Mouse (Mus musculus) olfactory bulb, adult 2 months (tissue): ENCODE data around the gene Xlr3a. TPM values are rescaled to one million over a fixed set of nuclear protein-coding genes. Genes with fewer than 3 reads are reported as not detected.
A peak's percentile ranks its signal among the peaks of the same experiment; 100 is the strongest.
"Not testable (repeated sequence)": the region's sequence is repeated elsewhere in the genome, so short reads cannot be mapped to it uniquely, and the experiment has no call there.

ENCODE experiments used
- H3K27ac ChIP-seq: fragments of 200-500 bp; 2 replicates; pipeline ENCODE4 v1.5.1; 2012; ENCODE audit warnings: low read depth, low read length; ENCODE audit not compliant: insufficient read depth
- H3K4me1 ChIP-seq: fragments of 200-500 bp; 2 replicates; pipeline ENCODE4 v1.6.1; 2012; ENCODE audit warnings: low read length; ENCODE audit not compliant: control insufficient read depth, insufficient read depth
- H3K4me3 ChIP-seq: fragments of 200-500 bp; 2 replicates; pipeline ENCODE4 v1.5.1; 2012; ENCODE audit warnings: mild to moderate bottlenecking, low read depth, low read length, moderate library complexity; ENCODE audit not compliant: insufficient read depth
- CTCF ChIP-seq: fragments of 200-500 bp; IDR thresholded peaks from 2 replicates; pipeline ENCODE4 v1.5.1; 2012; ENCODE audit warnings: low read depth, mild to moderate bottlenecking, low read length, moderate library complexity; ENCODE audit not compliant: insufficient read depth
- POLR2A ChIP-seq: fragments of 200-500 bp; IDR thresholded peaks from 2 replicates; pipeline ENCODE4 v1.6.1; 2012; ENCODE audit warnings: mild to moderate bottlenecking, low read depth, low read length, moderate library complexity; ENCODE audit not compliant: insufficient read depth
- WGBS: fragments of 180-500 bp; shearing (Covaris S2); methylation state at CpG from one replicate; pipeline ENCODE4 v1.1.7; 2018; 5-methylcytosine and 5-hydroxymethylcytosine counted together
- polyA plus RNA-seq: library from polyadenylated mRNA; stranded (reverse); fragments of >200 nt; gene quantifications from 2 replicates; pipeline ENCODE4 v1.2.4, GENCODE M21; 2012; ENCODE audit warnings: low replicate concordance; ENCODE audit not compliant: missing spikeins, insufficient read depth, insufficient read length

The Xlr3a gene
- not detected in 2 replicates for polyA plus RNA-seq

DNA sequence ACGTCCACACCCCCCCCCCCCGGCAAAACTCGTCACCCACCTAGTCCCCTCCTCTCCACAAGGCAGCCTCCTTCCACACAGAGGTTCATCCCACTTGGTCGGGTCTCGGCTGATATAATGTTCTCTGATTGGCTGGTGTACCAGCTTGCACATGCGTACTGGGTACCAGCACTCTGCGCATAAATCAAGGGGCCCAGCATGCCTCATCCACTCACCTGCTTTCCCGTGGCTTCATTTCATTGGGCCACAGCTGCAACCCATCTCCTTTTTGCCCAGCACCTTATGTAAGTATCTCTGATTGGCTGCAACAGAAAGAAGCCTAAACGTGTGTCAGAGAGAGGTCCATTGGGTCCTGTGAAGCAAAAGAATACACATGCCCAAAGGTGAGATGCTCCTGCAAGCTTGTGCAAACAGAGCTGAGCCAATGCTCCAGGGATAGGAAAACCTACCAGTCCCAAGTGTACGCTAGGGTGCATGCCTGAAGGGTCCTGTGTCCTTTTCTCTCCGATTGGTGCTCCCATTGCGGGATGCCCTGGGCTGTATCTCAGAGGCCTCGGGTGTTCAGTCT, at the start of gene Xlr3a:
Gene Xlr3a (minus strand): TSS at position 155 of the 568 bp plus-strand sequence.
- not testable (repeated sequence) for H3K27ac ChIP-seq, H3K4me3 ChIP-seq, H3K4me1 ChIP-seq
- WGBS = 76% methylated on average over 13 of the region's 13 CpGs

DNA sequence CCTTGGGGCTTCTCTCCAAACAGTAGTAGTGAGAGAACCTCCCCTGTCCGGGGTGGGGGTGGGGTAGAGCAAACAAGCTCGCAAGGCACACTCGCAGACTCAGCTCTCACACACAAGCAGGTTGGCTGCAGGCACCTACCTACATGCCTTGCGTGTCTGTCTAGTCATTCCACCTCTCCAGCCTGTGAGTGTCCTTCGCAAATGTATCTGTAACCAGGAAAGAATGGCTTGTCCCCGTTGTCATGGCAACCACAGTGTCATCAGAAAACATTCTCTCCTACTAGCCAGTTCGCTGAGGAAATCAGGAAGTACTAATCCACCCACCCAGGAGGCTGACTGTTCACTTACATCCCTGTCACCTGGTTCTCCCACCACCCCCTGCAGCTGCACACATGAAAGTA, 46.3 kb upstream of the Xlr3a start:
- H3K4me1 ChIP-seq, H3K27ac ChIP-seq, H3K4me3 ChIP-seq: not testable (repeated sequence)
- no CpG with 5 or more reads among the region's 7 CpGs for WGBS

DNA sequence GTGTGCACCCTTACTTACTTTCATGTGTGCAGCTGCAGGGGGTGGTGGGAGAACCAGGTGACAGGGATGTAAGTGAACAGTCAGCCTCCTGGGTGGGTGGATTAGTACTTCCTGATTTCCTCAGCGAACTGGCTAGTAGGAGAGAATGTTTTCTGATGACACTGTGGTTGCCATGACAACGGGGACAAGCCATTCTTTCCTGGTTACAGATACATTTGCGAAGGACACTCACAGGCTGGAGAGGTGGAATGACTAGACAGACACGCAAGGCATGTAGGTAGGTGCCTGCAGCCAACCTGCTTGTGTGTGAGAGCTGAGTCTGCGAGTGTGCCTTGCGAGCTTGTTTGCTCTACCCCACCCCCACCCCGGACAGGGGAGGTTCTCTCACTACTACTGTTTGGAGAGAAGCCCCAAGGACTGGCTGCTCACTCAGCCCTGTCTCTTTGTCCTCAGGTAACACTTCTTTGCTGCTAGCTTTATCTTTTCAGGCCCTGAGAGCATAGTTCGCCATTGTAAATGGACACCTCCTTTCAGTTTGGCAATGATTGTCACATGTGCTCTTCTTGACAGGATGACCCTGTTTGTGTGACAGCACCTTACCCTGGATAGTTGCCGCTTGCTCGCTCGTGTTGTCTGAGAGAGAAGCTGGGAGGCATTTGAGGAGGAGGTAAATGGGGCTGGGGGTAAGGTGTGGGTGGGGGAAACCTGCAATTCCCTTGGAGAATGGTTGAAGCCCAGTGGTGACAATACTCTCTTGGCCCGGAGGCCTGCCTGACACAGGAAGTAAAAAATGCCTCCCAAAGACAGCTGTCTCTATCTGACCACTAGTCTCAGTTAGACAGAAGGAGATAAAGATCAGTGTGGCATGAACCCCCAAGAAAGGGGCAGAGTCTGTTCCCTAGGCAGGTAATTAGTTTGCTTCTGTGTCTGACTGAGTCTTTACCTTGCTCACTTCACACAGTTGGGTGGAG, 26.2 kb upstream of the Xlr3a start:
- no CpG with 5 or more reads among the region's 12 CpGs for WGBS
- H3K4me3 ChIP-seq, H3K27ac ChIP-seq, H3K4me1 ChIP-seq: not testable (repeated sequence)

DNA sequence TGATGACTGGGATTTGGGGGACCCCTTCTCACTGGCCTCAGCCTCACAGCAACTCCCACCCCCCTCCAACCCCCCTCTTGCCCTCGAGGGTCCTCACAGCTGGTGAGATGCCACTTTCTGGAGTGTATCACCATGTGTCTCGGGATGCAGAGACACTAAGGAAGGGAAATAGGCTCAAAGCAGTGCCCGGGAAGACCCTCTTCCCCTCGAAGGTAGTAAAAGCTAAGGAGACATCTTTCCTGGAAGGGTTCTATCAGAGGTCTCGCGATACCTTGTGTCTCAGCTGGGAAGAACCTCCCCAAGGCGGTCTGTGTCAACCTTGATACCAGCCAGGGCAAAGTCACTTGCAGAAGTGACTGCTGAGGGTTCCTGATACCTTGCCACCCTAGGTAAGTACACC, 19.9 kb upstream of the Xlr3a start, which contains the start of gene Gm14685:
Gene Gm14685 (plus strand): TSS at position 301 of the 400 bp plus-strand sequence.
- not testable (repeated sequence) for H3K4me3 ChIP-seq, H3K27ac ChIP-seq
- no CpG with 5 or more reads among the region's 7 CpGs for WGBS

DNA sequence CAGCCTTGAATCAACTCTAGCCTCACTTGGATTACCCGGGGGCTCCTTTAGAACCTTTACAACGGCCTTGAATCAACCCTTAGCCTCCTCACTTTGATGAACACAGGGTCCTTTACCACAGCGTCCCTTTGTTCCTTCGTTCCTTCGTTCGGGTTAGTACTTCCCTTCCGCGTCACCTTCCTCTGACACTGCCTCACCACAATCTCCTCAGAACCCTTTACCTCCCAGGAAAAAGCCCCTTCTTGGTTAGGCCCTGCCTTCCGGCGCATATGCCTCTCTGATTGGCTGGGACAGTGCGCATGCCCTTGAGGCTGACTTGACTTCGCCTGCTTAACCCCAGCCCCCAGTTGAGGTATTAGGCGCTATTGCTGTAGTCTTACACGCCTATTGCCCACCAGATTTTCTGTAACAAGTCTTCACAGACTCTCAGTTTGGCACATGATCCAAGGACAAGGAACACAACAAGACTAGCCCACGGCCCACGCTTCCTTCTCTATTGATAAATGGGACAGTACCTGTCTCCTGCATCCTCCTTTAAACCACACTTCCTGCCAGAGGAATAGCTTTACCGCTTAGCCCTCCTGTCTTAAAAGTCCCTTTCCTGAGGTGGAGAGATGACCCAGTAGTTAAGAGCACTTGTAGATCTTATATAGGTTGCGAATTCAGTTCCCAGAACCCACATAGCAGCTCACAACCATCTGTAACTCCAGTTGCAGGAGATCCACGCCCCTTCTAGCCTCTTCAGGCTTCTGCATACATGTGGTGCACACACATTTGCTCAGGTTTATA, 14.4 kb downstream of the Xlr3a start, which contains the start of gene Xlr4a:
Gene Xlr4a (minus strand): TSS at position 212 of the 789 bp plus-strand sequence.
- H3K4me3 ChIP-seq, H3K27ac ChIP-seq, H3K4me1 ChIP-seq: not testable (repeated sequence)
- 83% methylated on average over 19 of the region's 19 CpGs for WGBS

More for the DNA sequence above, 19.9 kb upstream of the Xlr3a start, which contains the start of gene Gm14685:
- H3K4me1 ChIP-seq = not testable (repeated sequence)

DNA sequence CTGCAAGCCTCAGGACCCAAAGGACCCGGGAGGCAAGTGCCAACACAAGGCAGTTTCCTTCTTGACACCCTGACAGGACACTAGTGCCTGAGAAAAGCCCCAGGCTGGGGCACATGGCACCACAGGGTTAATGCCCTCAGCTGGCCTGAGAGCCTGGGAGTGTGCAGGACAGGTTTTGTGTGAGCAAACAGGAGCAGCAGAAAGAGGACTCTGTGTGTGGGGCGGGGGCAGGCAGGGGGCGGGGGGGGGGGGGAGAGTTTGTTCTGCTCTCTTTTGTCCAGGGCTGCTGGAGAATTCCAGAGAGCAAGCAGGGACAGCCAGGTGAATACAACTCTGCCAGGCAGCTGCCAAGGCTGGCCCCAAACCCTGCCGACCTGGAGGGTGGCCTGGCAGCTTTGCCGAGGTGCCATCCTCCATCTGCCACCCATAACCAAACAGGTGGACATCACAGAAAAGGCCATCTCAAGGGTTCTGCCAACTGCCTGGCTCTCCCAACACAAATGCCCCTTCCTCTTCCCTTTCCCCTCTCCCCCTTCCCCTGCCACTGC, 30.1 kb downstream of the Xlr3a start:
- WGBS = 66% methylated on average over 2 of the region's 5 CpGs
- H3K4me1 ChIP-seq, H3K27ac ChIP-seq, H3K4me3 ChIP-seq: not testable (repeated sequence)

DNA sequence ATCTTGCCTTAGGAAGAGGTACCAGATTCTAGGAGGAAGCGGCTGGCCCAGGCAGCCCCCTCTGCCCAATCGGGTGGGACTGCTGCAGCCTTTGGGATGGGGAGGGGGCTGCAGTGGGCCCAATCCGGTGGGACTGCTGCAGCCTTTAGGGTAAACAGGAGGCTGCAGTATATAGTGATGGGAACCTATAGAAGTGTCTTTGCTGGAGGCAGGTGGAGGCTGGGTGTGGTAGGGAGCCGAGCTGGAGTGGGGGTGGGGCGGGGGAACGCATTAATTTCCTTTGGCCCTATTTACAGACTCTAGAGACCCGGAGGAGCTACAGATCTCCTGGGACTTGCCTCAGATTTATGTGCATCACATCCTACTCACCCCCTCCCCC, 32.5 kb downstream of the Xlr3a start, which contains the start of gene Pnma3:
Gene Pnma3 (plus strand): TSS at position 373 of the 379 bp plus-strand sequence.
- no peak for TF ChIP-seq POLR2A
- no peak for TF ChIP-seq CTCF
- 22% methylated on average over 7 of the region's 7 CpGs for WGBS
- peak within 1 kb of the TSS; percentile 52 for H3K4me3 ChIP-seq
- H3K27ac ChIP-seq = no peak within 1 kb of the TSS
- H3K4me1 ChIP-seq = peaks cover 10% of the 10 kb centered on the region

DNA sequence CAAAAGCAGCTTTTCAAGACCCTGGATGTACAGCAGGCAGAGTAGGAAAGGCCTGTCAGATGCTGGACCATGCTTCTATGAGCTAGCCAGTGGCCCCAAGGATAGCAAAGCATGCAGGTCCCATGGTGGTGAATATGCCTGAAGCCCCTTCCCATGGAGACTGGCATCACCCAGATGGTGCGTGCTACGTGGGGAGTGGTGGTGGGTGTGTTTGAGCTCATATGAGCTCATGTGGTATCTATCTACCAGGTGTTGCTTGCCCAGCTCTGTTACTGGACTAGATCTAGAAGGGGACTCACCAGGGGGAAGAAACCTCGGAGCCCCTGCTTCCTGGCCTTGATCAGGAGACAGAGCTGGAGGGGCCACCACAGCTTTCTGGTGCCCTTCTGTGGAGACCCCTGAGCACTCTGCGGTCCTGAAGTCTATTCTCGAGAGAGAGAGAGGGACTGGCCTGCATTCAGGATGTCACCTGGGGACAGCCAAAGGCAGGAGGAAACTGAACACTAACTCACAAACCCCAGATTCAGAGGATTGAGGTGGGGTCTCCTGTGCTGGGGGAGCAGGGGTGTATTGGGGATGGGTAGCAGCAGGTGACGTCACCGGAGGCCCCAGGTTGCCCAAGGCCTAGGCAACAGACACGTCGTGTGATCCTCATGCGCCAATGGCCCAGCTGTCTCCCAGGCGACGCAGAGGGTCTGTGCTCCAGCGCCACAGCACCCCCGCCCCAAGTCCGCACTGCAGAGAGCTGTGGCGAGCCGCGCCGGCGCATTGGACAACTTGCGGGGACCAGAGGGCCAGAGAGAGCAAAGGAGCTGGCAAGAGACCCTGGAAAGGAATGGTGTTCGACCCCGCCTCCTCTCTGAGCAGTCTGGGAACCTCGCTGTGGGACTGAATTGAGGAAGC, 33.1 kb downstream of the Xlr3a start:
- WGBS = 24% methylated on average over 24 of the region's 24 CpGs
- H3K27ac ChIP-seq = no peak overlapping the region

More for the DNA sequence above, 33.1 kb downstream of the Xlr3a start:
- Histone ChIP-seq H3K4me3 (peak overlapping the region; percentile 52), H3K4me1 (peaks cover 10% of the 10 kb centered on the region)
- TF ChIP-seq CTCF (no peak), POLR2A (no peak)
